Mouse (Mus musculus): ENCODE data around the gene Ldb2. TPM values are rescaled to one million over a fixed set of nuclear protein-coding genes. Genes with fewer than 3 reads are reported as not detected.

Gene Ldb2
- polyA plus RNA-seq, 1 experiment from 2014 or later, result 4.9 TPM

GRCm38 (mm10) chr5:44538687-44539086, 260.8 kb downstream of the Ldb2 start:
- H3K27me3 ChIP-seq (ENCODE audit: insufficient read depth, low read length), result no peaks in the 10 kb centered on the region
- no peak overlapping the region for H3K4me3 ChIP-seq (ENCODE audit: low read depth, low read length)
- no peak for TF ChIP-seq EP300 (IDR thresholded peaks at IDR 0.05; ENCODE audit: low read depth)
- no peak for TF ChIP-seq CTCF (IDR thresholded peaks at IDR 0.05; ENCODE audit: low read depth)
- no peak overlapping the region for H3K27ac ChIP-seq (ENCODE audit: low read depth)
- no peak overlapping the region for H3K4me2 ChIP-seq (ENCODE audit: low read depth, low read length)
- ATAC-seq (no peak), DNase-seq (no peak)
- H3K9me3 ChIP-seq (ENCODE audit: low read length), result no peaks in the 10 kb centered on the region
- no peaks in the 10 kb centered on the region for H3K36me3 ChIP-seq (replicated peaks; ENCODE audit: insufficient read depth, low read length)
- no peak overlapping the region for H3K9ac ChIP-seq (replicated peaks)
- 81% methylated on average over 2 of the region's 2 CpGs for WGBS (ENCODE audit: insufficient replicate concordance)
- no peaks in the 10 kb centered on the region for H3K4me1 ChIP-seq (ENCODE audit: insufficient read depth)

- Histone ChIP-seq H3K9me3 (ENCODE audit: low read length) (no peaks in the 10 kb centered on the region), H3K27me3 (ENCODE audit: insufficient read depth, low read length) (no peaks in the 10 kb centered on the region), H3K27ac (ENCODE audit: low read depth) (no peak overlapping the region), H3K9ac (replicated peaks) (no peak overlapping the region), H3K36me3 (replicated peaks; ENCODE audit: insufficient read depth, low read length) (no peaks in the 10 kb centered on the region), H3K4me1 (ENCODE audit: insufficient read depth) (no peaks in the 10 kb centered on the region), H3K4me2 (ENCODE audit: low read depth, low read length) (no peak overlapping the region), H3K4me3 (ENCODE audit: low read depth, low read length) (no peak overlapping the region)
- TF ChIP-seq CTCF (IDR thresholded peaks at IDR 0.05; ENCODE audit: low read depth) (no peak), EP300 (IDR thresholded peaks at IDR 0.05; ENCODE audit: low read depth) (no peak)
- no peak for ATAC-seq
- DNase-seq, result no peak
- WGBS (ENCODE audit: insufficient replicate concordance), result 68% methylated on average over 5 of the region's 5 CpGs
These were observed 261.5 kb downstream of the Ldb2 start for GRCm38 (mm10) chr5:44538000-44538395.

GRCm38 (mm10) chr5:44537316-44537999, 262.0 kb downstream of the Ldb2 start:
- no peak overlapping the region for H3K4me2 ChIP-seq (ENCODE audit: low read depth, low read length)
- WGBS (ENCODE audit: insufficient replicate concordance), result 88% methylated on average over 5 of the region's 5 CpGs
- H3K27me3 ChIP-seq (ENCODE audit: insufficient read depth, low read length), result no peaks in the 10 kb centered on the region

GRCm38 (mm10) chr5:44529466-44529865, 270.0 kb downstream of the Ldb2 start:
- 57% methylated on average over 3 of the region's 3 CpGs for WGBS (ENCODE audit: insufficient replicate concordance)
- no peak overlapping the region for H3K9ac ChIP-seq (replicated peaks)
- TF ChIP-seq CTCF (IDR thresholded peaks at IDR 0.05; ENCODE audit: low read depth), result no peak
- no peak for TF ChIP-seq EP300 (IDR thresholded peaks at IDR 0.05; ENCODE audit: low read depth)
- H3K4me1 ChIP-seq (ENCODE audit: insufficient read depth), result no peaks in the 10 kb centered on the region
- H3K27me3 ChIP-seq (ENCODE audit: insufficient read depth, low read length), result no peaks in the 10 kb centered on the region
- no peaks in the 10 kb centered on the region for H3K9me3 ChIP-seq (ENCODE audit: low read length)
- ATAC-seq, result no peak
- H3K4me3 ChIP-seq (ENCODE audit: low read depth, low read length), result no peak overlapping the region
- no peak overlapping the region for H3K4me2 ChIP-seq (ENCODE audit: low read depth, low read length)
- no peak overlapping the region for H3K27ac ChIP-seq (ENCODE audit: low read depth)
- H3K36me3 ChIP-seq (replicated peaks; ENCODE audit: insufficient read depth, low read length), result no peaks in the 10 kb centered on the region
- DNase-seq, result no peak

More at GRCm38 (mm10) chr5:44537316-44537999, 262.0 kb downstream of the Ldb2 start:
- Histone ChIP-seq H3K9me3 (ENCODE audit: low read length) (no peaks in the 10 kb centered on the region), H3K4me3 (ENCODE audit: low read depth, low read length) (no peak overlapping the region), H3K36me3 (replicated peaks; ENCODE audit: insufficient read depth, low read length) (no peaks in the 10 kb centered on the region), H3K27ac (ENCODE audit: low read depth) (no peak overlapping the region), H3K4me1 (ENCODE audit: insufficient read depth) (no peaks in the 10 kb centered on the region), H3K9ac (replicated peaks) (no peak overlapping the region)
- ATAC-seq (no peak), DNase-seq (no peak)
- no peak for TF ChIP-seq EP300 (IDR thresholded peaks at IDR 0.05; ENCODE audit: low read depth)
- no peak for TF ChIP-seq CTCF (IDR thresholded peaks at IDR 0.05; ENCODE audit: low read depth)

- 75% methylated on average over 1 of the region's 1 CpGs for WGBS (ENCODE audit: insufficient replicate concordance)
These were observed 270.5 kb downstream of the Ldb2 start for GRCm38 (mm10) chr5:44529001-44529400.

GRCm38 (mm10) chr5:44505221-44505620, 294.3 kb downstream of the Ldb2 start:
- no peaks in the 10 kb centered on the region for H3K4me1 ChIP-seq (ENCODE audit: insufficient read depth)
- no peak overlapping the region for H3K4me2 ChIP-seq (ENCODE audit: low read depth, low read length)
- no peaks in the 10 kb centered on the region for H3K36me3 ChIP-seq (replicated peaks; ENCODE audit: insufficient read depth, low read length)
- no peak overlapping the region for H3K27ac ChIP-seq (ENCODE audit: low read depth)
- DNase-seq (no peak), ATAC-seq (no peak)
- H3K27me3 ChIP-seq (ENCODE audit: insufficient read depth, low read length), result no peaks in the 10 kb centered on the region
- WGBS (ENCODE audit: insufficient replicate concordance), result 85% methylated on average over 5 of the region's 5 CpGs
- H3K9ac ChIP-seq (replicated peaks), result no peak overlapping the region
- no peak for TF ChIP-seq EP300 (IDR thresholded peaks at IDR 0.05; ENCODE audit: low read depth)
- TF ChIP-seq CTCF (IDR thresholded peaks at IDR 0.05; ENCODE audit: low read depth), result no peak
- no peaks in the 10 kb centered on the region for H3K9me3 ChIP-seq (ENCODE audit: low read length)
- no peak overlapping the region for H3K4me3 ChIP-seq (ENCODE audit: low read depth, low read length)

More at GRCm38 (mm10) chr5:44529001-44529400, 270.5 kb downstream of the Ldb2 start:
- Histone ChIP-seq H3K4me1 (ENCODE audit: insufficient read depth) (no peaks in the 10 kb centered on the region), H3K36me3 (replicated peaks; ENCODE audit: insufficient read depth, low read length) (no peaks in the 10 kb centered on the region), H3K9me3 (ENCODE audit: low read length) (no peaks in the 10 kb centered on the region), H3K4me2 (ENCODE audit: low read depth, low read length) (no peak overlapping the region), H3K27ac (ENCODE audit: low read depth) (no peak overlapping the region), H3K4me3 (ENCODE audit: low read depth, low read length) (no peak overlapping the region), H3K27me3 (ENCODE audit: insufficient read depth, low read length) (no peaks in the 10 kb centered on the region), H3K9ac (replicated peaks) (no peak overlapping the region)
- DNase-seq, result no peak
- no peak for TF ChIP-seq CTCF (IDR thresholded peaks at IDR 0.05; ENCODE audit: low read depth)
- no peak for TF ChIP-seq EP300 (IDR thresholded peaks at IDR 0.05; ENCODE audit: low read depth)
- ATAC-seq, result no peak

Measured in liver, postnatal 0 days (tissue).